Mouse (Mus musculus): ENCODE measurements around the gene Gm5150. TPM values are rescaled to one million over a fixed set of nuclear protein-coding genes. Genes with fewer than 3 reads are reported as not detected.
"Not testable (repeated sequence)": the region's sequence is repeated elsewhere in the genome, so short reads cannot be mapped to it uniquely, and the experiment has no call there.

Gm5150 gene
- total RNA-seq (2014; fragmentation: Nextera tagmentation) (not detected in 2 replicates), total RNA-seq (2017) (not detected in 2 replicates), polyA plus RNA-seq (2012) (not detected in 2 replicates)

DNA sequence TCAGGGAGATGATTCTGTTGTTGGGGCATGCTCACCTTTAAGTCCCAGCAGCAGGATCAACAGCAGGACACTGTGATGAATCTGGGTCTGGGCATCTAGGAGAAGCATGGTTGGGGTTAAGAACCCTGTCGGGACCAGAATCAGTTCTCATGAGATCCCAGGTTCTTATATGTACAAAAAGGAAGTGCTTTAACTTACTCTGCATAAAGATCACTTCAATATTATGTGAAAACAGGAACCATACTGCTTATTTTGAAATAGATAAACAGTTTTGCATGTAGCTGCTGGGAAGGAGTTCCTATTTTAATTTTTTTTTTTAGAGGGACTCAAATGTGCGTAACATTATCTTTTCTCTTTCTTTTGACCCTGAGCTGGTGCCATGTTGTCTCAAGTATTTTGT lies at the start of gene Gm5150:
Gm5150 (minus strand) TSS at position 223 of the 400 bp plus-strand sequence.
- Histone ChIP-seq H3K4me1 (ENCODE audit: insufficient read depth, low read depth, low read length) (no peaks in the 10 kb centered on the region), H3K36me3 (replicated peaks) (no peaks in the 10 kb centered on the region), H3K27me3 (ENCODE audit: insufficient read depth, low read length) (no peaks in the 10 kb centered on the region), H3K4me3 (ENCODE audit: low read depth, low read length) (no peak within 1 kb of the TSS), H3K9me3 (replicated peaks) (no peaks in the 10 kb centered on the region)
- DNase-seq (ENCODE audit: low spot score), result no peak
- no peak for ATAC-seq (ENCODE audit: extremely low read depth, insufficient number of reproducible peaks, low FRiP score, poor library complexity, severe bottlenecking)
- no peak for TF ChIP-seq CTCF (IDR thresholded peaks at IDR 0.05; ENCODE audit: low read depth, low read length)
- TF ChIP-seq GATA1 (IDR thresholded peaks at IDR 0.05; ENCODE audit: borderline replicate concordance, low read length), result no peak
- no peak for TF ChIP-seq TAL1 (conservative IDR thresholded peaks at IDR 0.05; ENCODE audit: low read depth, low read length)
- no peak for TF ChIP-seq GATA2 (IDR thresholded peaks at IDR 0.05; ENCODE audit: borderline replicate concordance, low read depth, low read length)
- TF ChIP-seq POLR2AphosphoS5 (IDR thresholded peaks at IDR 0.05; ENCODE audit: insufficient replicate concordance, low read depth, low read length), result no peak

DNA sequence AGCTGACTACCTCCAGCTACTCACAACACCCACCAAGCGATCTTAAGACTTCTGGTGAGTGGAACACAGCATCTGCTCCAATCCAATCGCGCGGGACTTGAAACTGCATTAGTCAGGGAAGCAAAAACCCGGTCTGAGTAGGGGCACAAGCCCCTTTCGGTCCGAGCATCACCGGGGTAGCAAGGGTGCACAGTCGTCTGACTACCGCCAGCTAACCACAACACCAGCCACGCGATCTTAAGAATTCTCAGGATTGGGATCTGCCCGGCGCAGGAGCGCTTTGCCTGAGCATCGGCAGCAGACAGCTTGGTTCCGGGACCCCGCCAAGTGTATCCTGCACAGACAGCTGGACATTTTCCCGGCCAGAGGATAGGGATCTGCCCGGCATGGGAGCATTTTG lies 45.5 kb upstream of the Gm5150 start:
- H3K4me1 ChIP-seq (ENCODE audit: insufficient read depth, low read depth, low read length); H3K27me3 ChIP-seq (ENCODE audit: insufficient read depth, low read length); DNase-seq (ENCODE audit: low spot score); H3K4me3 ChIP-seq (ENCODE audit: low read depth, low read length); H3K36me3 ChIP-seq (replicated peaks); ATAC-seq (ENCODE audit: extremely low read depth, insufficient number of reproducible peaks, low FRiP score, poor library complexity, severe bottlenecking); H3K9me3 ChIP-seq (replicated peaks): not testable (repeated sequence)

DNA sequence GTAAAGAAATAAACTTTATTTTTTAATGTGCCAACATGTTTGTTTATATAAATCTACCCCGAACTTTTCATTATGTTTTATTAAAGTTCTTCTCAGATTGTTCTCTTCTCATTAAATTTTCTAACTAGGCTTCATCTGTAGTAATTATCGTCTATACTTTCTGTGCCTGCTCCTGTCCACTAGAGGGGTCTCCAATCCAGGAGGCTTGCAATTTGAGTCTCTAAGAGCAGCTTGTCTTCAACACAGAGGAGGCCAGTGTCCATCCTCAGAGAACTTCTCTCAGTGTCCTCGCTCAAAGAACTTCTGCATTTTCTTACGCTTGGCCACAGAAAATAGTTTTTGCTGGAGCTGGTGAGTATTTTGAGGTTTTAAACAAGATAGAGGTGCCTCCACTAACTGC lies 41.1 kb upstream of the Gm5150 start:
- TF ChIP-seq TAL1 (conservative IDR thresholded peaks at IDR 0.05; ENCODE audit: low read depth, low read length), result no peak
- TF ChIP-seq POLR2AphosphoS5 (IDR thresholded peaks at IDR 0.05; ENCODE audit: insufficient replicate concordance, low read depth, low read length), result no peak
- TF ChIP-seq GATA1 (IDR thresholded peaks at IDR 0.05; ENCODE audit: borderline replicate concordance, low read length), result no peak
- TF ChIP-seq CTCF (IDR thresholded peaks at IDR 0.05; ENCODE audit: low read depth, low read length), result no peak
- no peak for TF ChIP-seq GATA2 (IDR thresholded peaks at IDR 0.05; ENCODE audit: borderline replicate concordance, low read depth, low read length)
- Histone ChIP-seq H3K27me3 (ENCODE audit: insufficient read depth, low read length) (no peaks in the 10 kb centered on the region), H3K36me3 (replicated peaks) (no peaks in the 10 kb centered on the region), H3K4me3 (ENCODE audit: low read depth, low read length) (no peak overlapping the region), H3K9me3 (replicated peaks) (no peaks in the 10 kb centered on the region), H3K4me1 (ENCODE audit: insufficient read depth, low read depth, low read length) (no peaks in the 10 kb centered on the region)
- no peak for ATAC-seq (ENCODE audit: extremely low read depth, insufficient number of reproducible peaks, low FRiP score, poor library complexity, severe bottlenecking)
- no peak for DNase-seq (ENCODE audit: low spot score)

DNA sequence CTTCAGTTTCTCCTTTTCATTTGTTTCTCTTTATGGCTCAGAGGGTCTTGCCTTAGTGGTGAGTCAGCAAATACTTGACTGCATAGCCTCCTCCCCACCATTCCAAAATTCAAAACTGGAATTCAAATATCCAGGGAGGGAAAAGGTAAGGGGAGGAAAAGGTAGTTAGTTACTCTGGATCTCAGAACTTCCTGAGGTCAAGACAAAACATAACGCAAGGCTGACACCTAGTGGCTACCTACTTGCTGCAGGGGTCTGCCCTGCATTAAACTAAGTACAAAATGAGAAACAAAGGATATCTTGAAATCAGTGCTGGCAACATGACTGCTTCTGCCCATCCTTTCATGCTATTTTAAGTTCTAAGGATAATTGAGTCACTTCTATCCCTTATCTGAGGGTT lies 37.1 kb upstream of the Gm5150 start:
- DNase-seq (ENCODE audit: low spot score) (no peak), ATAC-seq (ENCODE audit: extremely low read depth, insufficient number of reproducible peaks, low FRiP score, poor library complexity, severe bottlenecking) (no peak)
- Histone ChIP-seq H3K9me3 (replicated peaks) (no peaks in the 10 kb centered on the region), H3K27me3 (ENCODE audit: insufficient read depth, low read length) (no peaks in the 10 kb centered on the region), H3K36me3 (replicated peaks) (no peaks in the 10 kb centered on the region), H3K4me1 (ENCODE audit: insufficient read depth, low read depth, low read length) (no peaks in the 10 kb centered on the region), H3K4me3 (ENCODE audit: low read depth, low read length) (no peak overlapping the region)
- TF ChIP-seq TAL1 (conservative IDR thresholded peaks at IDR 0.05; ENCODE audit: low read depth, low read length) (no peak), CTCF (IDR thresholded peaks at IDR 0.05; ENCODE audit: low read depth, low read length) (0 out of 2 replicates have a peak, but pooled peaks have one; percentile 25)

DNA sequence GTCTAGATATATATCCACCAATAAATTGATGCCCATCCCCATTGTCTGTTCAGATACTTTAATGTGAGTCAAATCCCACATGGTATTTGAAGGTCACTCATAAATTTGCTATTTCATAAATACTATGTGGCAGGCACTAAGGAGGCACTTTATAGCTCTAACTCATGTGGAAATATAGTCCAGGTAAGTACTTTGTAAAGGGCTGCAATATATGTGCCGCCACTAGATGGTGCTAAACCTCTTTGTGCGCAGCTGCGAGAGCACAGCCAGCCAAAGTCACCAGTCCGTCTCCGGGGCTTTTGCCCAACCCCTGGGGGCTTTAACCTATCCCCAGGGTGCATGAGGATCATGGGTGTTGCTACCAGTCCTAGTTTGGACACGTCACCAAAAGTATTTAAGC lies 18.8 kb upstream of the Gm5150 start:
- peak; percentile 21; the same call in 1 of the 2 replicates for TF ChIP-seq CTCF (IDR thresholded peaks at IDR 0.05; ENCODE audit: low read depth, low read length)

DNA sequence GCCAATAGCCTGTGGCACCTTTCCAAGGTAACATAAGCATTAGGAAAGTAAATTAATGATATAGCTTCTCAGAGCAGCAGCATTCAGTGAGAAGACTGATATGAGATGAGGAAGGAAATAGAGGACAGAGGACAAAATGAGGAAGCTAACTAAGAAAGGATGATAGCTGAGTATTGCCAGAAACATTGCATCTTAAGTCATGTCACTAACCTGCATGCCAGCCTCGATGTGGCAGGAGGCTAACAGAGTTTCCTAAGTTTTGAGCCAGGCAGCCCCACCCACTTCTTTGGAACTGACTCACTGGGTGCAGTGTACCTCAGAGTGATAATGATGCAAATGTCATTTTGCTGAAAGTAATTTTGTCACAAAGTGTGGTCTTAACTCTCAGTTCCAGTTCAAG lies 16.0 kb upstream of the Gm5150 start:
- ATAC-seq (ENCODE audit: extremely low read depth, insufficient number of reproducible peaks, low FRiP score, poor library complexity, severe bottlenecking) (no peak), DNase-seq (ENCODE audit: low spot score) (no peak)
- no peak for TF ChIP-seq CTCF (IDR thresholded peaks at IDR 0.05; ENCODE audit: low read depth, low read length)
- no peak for TF ChIP-seq GATA1 (IDR thresholded peaks at IDR 0.05; ENCODE audit: borderline replicate concordance, low read length)
- TF ChIP-seq POLR2AphosphoS5 (IDR thresholded peaks at IDR 0.05; ENCODE audit: insufficient replicate concordance, low read depth, low read length), result no peak
- no peak for TF ChIP-seq GATA2 (IDR thresholded peaks at IDR 0.05; ENCODE audit: borderline replicate concordance, low read depth, low read length)
- no peak for TF ChIP-seq TAL1 (conservative IDR thresholded peaks at IDR 0.05; ENCODE audit: low read depth, low read length)
- Histone ChIP-seq H3K9me3 (replicated peaks) (no peaks in the 10 kb centered on the region), H3K4me3 (ENCODE audit: low read depth, low read length) (no peak overlapping the region), H3K27me3 (ENCODE audit: insufficient read depth, low read length) (no peaks in the 10 kb centered on the region), H3K4me1 (ENCODE audit: insufficient read depth, low read depth, low read length) (no peaks in the 10 kb centered on the region), H3K36me3 (replicated peaks) (no peaks in the 10 kb centered on the region)

More for the DNA sequence above, 18.8 kb upstream of the Gm5150 start:
- not testable (repeated sequence) for H3K4me1 ChIP-seq (ENCODE audit: insufficient read depth, low read depth, low read length); H3K4me3 ChIP-seq (ENCODE audit: low read depth, low read length); H3K36me3 ChIP-seq (replicated peaks); H3K27me3 ChIP-seq (ENCODE audit: insufficient read depth, low read length); ATAC-seq (ENCODE audit: extremely low read depth, insufficient number of reproducible peaks, low FRiP score, poor library complexity, severe bottlenecking); DNase-seq (ENCODE audit: low spot score); H3K9me3 ChIP-seq (replicated peaks)

DNA sequence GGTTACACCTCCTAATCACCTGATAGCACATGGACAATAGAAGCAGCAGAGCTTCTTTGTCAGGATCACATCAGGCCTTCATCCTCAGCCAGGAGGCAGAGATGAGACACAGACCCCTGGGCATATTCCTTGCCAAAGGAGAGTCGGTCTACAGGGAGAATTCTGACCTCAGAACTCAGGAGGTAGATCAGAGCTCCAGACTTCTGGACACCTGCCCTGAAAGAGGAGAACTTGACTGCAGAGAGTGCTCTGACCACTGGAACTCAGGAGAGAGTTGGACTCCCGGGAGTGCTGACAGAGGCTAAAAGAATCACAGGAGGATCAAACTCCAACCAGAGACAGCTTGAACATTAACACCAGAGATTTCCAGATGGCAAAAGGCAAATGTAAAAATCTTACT lies 8.2 kb upstream of the Gm5150 start:
- H3K27me3 ChIP-seq (ENCODE audit: insufficient read depth, low read length); H3K4me3 ChIP-seq (ENCODE audit: low read depth, low read length); H3K36me3 ChIP-seq (replicated peaks); H3K9me3 ChIP-seq (replicated peaks); DNase-seq (ENCODE audit: low spot score); ATAC-seq (ENCODE audit: extremely low read depth, insufficient number of reproducible peaks, low FRiP score, poor library complexity, severe bottlenecking); H3K4me1 ChIP-seq (ENCODE audit: insufficient read depth, low read depth, low read length): not testable (repeated sequence)
